Mouse (Mus musculus): ENCODE data around the gene Mmp7.

DNA sequence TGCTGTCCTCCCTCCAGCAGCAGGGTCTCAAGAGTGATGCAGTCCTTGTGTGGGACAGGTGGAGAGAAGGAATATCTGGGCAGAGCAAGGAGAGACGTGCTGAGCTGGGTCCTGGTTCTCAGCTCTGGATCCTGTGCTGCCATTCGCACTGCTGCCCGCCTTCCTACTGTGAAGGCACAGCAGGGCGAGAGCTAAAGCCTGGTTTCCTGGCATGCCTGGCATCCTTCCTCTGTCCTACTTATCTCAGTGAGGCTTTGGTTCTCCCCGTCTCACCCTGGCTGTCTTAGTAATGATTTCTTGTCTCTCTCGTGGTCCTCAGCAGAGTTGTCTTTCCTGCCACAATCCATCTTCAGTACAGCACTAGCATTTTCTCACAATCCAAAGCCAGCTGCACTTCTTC is 2.1 kb upstream of the Mmp7 start:
- TF ChIP-seq CTCF (IDR thresholded peaks at IDR 0.05; ENCODE audit: extremely low read depth, insufficient read length, insufficient replicate concordance, low read depth, low read length) (no peak), POLR2A (IDR thresholded peaks at IDR 0.05; ENCODE audit: low read depth, low read length) (no peak)
